7 mouse cellular contexts compared by ENCODE assay signal in genomic region chr7:80187501-80187900, GRCm38 (mm10). TPM values are rescaled to one million over a fixed set of nuclear protein-coding genes. Genes with fewer than 3 reads are reported as not detected.
A peak's percentile ranks its signal among the peaks of the same experiment; 100 is the strongest.
DNase-seq lines count a peak whose midpoint lies in the region; ATAC-seq and TF ChIP-seq lines count a peak whose summit lies in the region.

No protein-coding gene starts in this region.

- peak overlapping the region; percentile 89 for H3K4me2 ChIP-seq in lung, embryonic 15.5 days
- peak overlapping the region; percentile 69 for H3K4me2 ChIP-seq in forebrain, embryonic 14.5 days (ENCODE audit: low read length)
- peak overlapping the region; percentile 86; the same call in 1 of the 2 replicates for H3K4me2 ChIP-seq in limb, embryonic 11.5 days (ENCODE audit: low read depth, severe bottlenecking)

- H3K27me3 ChIP-seq in lung, embryonic 15.5 days = no peaks in the 10 kb centered on the region
- H3K27me3 ChIP-seq in forebrain, embryonic 14.5 days (replicated peaks; ENCODE audit: control insufficient read depth, insufficient read depth, low read length) = no peaks in the 10 kb centered on the region
- no peaks in the 10 kb centered on the region for H3K27me3 ChIP-seq in limb, embryonic 11.5 days (ENCODE audit: control insufficient read depth, insufficient read depth, low read length)

- H3K4me1 ChIP-seq in lung, embryonic 15.5 days = peaks cover 41% of the 10 kb centered on the region
- H3K4me1 ChIP-seq in forebrain, embryonic 14.5 days (ENCODE audit: control insufficient read depth, insufficient read depth, low read length) = peaks cover 48% of the 10 kb centered on the region
- peaks cover 24% of the 10 kb centered on the region for H3K4me1 ChIP-seq in limb, embryonic 11.5 days (ENCODE audit: control insufficient read depth, insufficient read depth, low read length)
- H3K4me1 ChIP-seq in olfactory bulb, adult 2 months (ENCODE audit: control insufficient read depth, insufficient read depth, low read length) = peaks cover 39% of the 10 kb centered on the region

- TF ChIP-seq POLR2A in olfactory bulb, adult 2 months (IDR thresholded peaks at IDR 0.05; ENCODE audit: insufficient read depth, low read depth, low read length) = no peak

- no peak for DNase-seq in lung, adult 18-20 months
- no peak for DNase-seq in forebrain, embryonic 14.5 days (ENCODE audit: low spot score)
- no peak for DNase-seq in limb, embryonic 11.5 days (ENCODE audit: low spot score)
- DNase-seq in left cerebral cortex, postnatal 10 days (ENCODE audit: extremely low spot score in 1 of 2, low spot score in 2 of 2) = no peak

- no peaks in the 10 kb centered on the region for H3K36me3 ChIP-seq in lung, embryonic 15.5 days
- H3K36me3 ChIP-seq in forebrain, embryonic 14.5 days (ENCODE audit: control insufficient read depth, insufficient read depth, low read length) = no peaks in the 10 kb centered on the region
- H3K36me3 ChIP-seq in limb, embryonic 11.5 days (ENCODE audit: control insufficient read depth, insufficient read depth, low read length) = no peaks in the 10 kb centered on the region

- no peak for TF ChIP-seq CTCF in olfactory bulb, adult 2 months (IDR thresholded peaks at IDR 0.05; ENCODE audit: insufficient read depth, low read depth, low read length)

- H3K27ac ChIP-seq in lung, embryonic 15.5 days = no peak overlapping the region
- peak overlapping the region; percentile 86 for H3K27ac ChIP-seq in forebrain, embryonic 14.5 days (ENCODE audit: low read depth, low read length)
- H3K27ac ChIP-seq in limb, embryonic 11.5 days (replicated peaks; ENCODE audit: low read depth, low read length) = no peak overlapping the region
- peak overlapping the region; percentile 91 for H3K27ac ChIP-seq in olfactory bulb, adult 2 months (ENCODE audit: insufficient read depth, low read depth, low read length)

- 71% methylated on average over 12 of the region's 12 CpGs for WGBS in lung, embryonic 15.5 days
- WGBS in forebrain, embryonic 14.5 days = 27% methylated on average over 12 of the region's 12 CpGs
- WGBS in limb, embryonic 11.5 days = 79% methylated on average over 12 of the region's 12 CpGs
- 16% methylated on average over 12 of the region's 12 CpGs for WGBS in olfactory bulb, adult 2 months

- H3K4me3 ChIP-seq in lung, embryonic 15.5 days = peak overlapping the region; percentile 51
- H3K4me3 ChIP-seq in forebrain, embryonic 14.5 days (ENCODE audit: low read depth, low read length) = peak overlapping the region; percentile 43
- no peak overlapping the region for H3K4me3 ChIP-seq in limb, embryonic 11.5 days (ENCODE audit: low read depth, low read length)
- peak overlapping the region; percentile 66 for H3K4me3 ChIP-seq in olfactory bulb, adult 2 months (ENCODE audit: insufficient read depth, low read depth, low read length)

- no peak overlapping the region for H3K9ac ChIP-seq in lung, embryonic 15.5 days
- peak overlapping the region; percentile 74 for H3K9ac ChIP-seq in forebrain, embryonic 14.5 days (ENCODE audit: low read length)
- no peak overlapping the region for H3K9ac ChIP-seq in limb, embryonic 11.5 days (ENCODE audit: low read length)

- no peaks in the 10 kb centered on the region for H3K9me3 ChIP-seq in lung, embryonic 15.5 days
- no peaks in the 10 kb centered on the region for H3K9me3 ChIP-seq in forebrain, embryonic 14.5 days (replicated peaks; ENCODE audit: control insufficient read depth, low read length)
- no peaks in the 10 kb centered on the region for H3K9me3 ChIP-seq in limb, embryonic 11.5 days (ENCODE audit: control insufficient read depth, low read length)

- intact Hi-C loops in left cerebral cortex, postnatal 10 days (cut with DNase I) = no loop called here

- no peak for ATAC-seq in lung, embryonic 15.5 days (ENCODE audit: borderline replicate concordance, extremely low read depth, low FRiP score, low TSS enrichment)
- ATAC-seq in forebrain, embryonic 14.5 days = no peak
- no peak for ATAC-seq in limb, embryonic 11.5 days (ENCODE audit: insufficient number of reproducible peaks, low FRiP score, low TSS enrichment, low read depth)
- no peak for ATAC-seq in activated CD4-positive, CD25-positive, alpha-beta regulatory T cell, adult 4 months

RNA-seq across cellular contexts. Expression of gene Sema4b, which starts 0.9 kb away (rescaled TPM):
- polyA plus RNA-seq in lung, embryonic 15.5 days (2015; fragmentation: Nextera tagmentation; extraction: Ambion mirVana) = 13.7 and 14.9 TPM in 2 replicates
- polyA plus RNA-seq in forebrain, embryonic 14.5 days (2014; fragmentation: Nextera tagmentation; extraction: Ambion mirVana) = 11.6 and 12.8 TPM in 2 replicates
- polyA plus RNA-seq in limb, embryonic 11.5 days (2014; fragmentation: Nextera tagmentation; extraction: Ambion mirVana) = 8.3 and 9.0 TPM in 2 replicates
- polyA plus RNA-seq in olfactory bulb, adult 2 months (2012; ENCODE audit: insufficient read depth, insufficient read length, low replicate concordance, missing spikeins) = not detected in 2 replicates
- polyA plus RNA-seq in activated CD4-positive, CD25-positive, alpha-beta regulatory T cell, adult 4 months (2017; shearing (Covaris generic)) = 10 to 100 TPM; 16.5 to 26.1 TPM
- 10 to 100 TPM; 23.5 to 23.7 TPM for total RNA-seq in left cerebral cortex, postnatal 10 days (2021)

RNA-seq across cellular contexts. Expression of gene Cib1, which starts 45.1 kb away (rescaled TPM):
- polyA plus RNA-seq in lung, embryonic 15.5 days (2015; fragmentation: Nextera tagmentation; extraction: Ambion mirVana) = 79.1 and 90.8 TPM in 2 replicates
- 32.7 and 38.5 TPM in 2 replicates for polyA plus RNA-seq in forebrain, embryonic 14.5 days (2014; fragmentation: Nextera tagmentation; extraction: Ambion mirVana)
- polyA plus RNA-seq in limb, embryonic 11.5 days (2014; fragmentation: Nextera tagmentation; extraction: Ambion mirVana) = 55.5 and 60.8 TPM in 2 replicates
- not detected in 2 replicates for polyA plus RNA-seq in olfactory bulb, adult 2 months (2012; ENCODE audit: insufficient read depth, insufficient read length, low replicate concordance, missing spikeins)
- 100 to 1,000 TPM; 120 to 148 TPM for polyA plus RNA-seq in activated CD4-positive, CD25-positive, alpha-beta regulatory T cell, adult 4 months (2017; shearing (Covaris generic))
- 10 to 100 TPM; 19.4 to 21.2 TPM for total RNA-seq in left cerebral cortex, postnatal 10 days (2021)

RNA-seq across cellular contexts. Expression of gene Gdpgp1, which starts 45.2 kb away (rescaled TPM):
- 3.0 and 4.0 TPM in 2 replicates for polyA plus RNA-seq in lung, embryonic 15.5 days (2015; fragmentation: Nextera tagmentation; extraction: Ambion mirVana)
- 2.1 and 2.7 TPM in 2 replicates for polyA plus RNA-seq in forebrain, embryonic 14.5 days (2014; fragmentation: Nextera tagmentation; extraction: Ambion mirVana)
- polyA plus RNA-seq in limb, embryonic 11.5 days (2014; fragmentation: Nextera tagmentation; extraction: Ambion mirVana) = 4.6 and 4.8 TPM in 2 replicates
- polyA plus RNA-seq in olfactory bulb, adult 2 months (2012; ENCODE audit: insufficient read depth, insufficient read length, low replicate concordance, missing spikeins) = not detected in 2 replicates
- 1 to 10 TPM; 5.5 to 9.4 TPM for polyA plus RNA-seq in activated CD4-positive, CD25-positive, alpha-beta regulatory T cell, adult 4 months (2017; shearing (Covaris generic))
- total RNA-seq in left cerebral cortex, postnatal 10 days (2021) = 1 to 10 TPM; 6.0 to 7.0 TPM

RNA-seq across cellular contexts. Expression of gene Ttll13, which starts 58.7 kb away (rescaled TPM):
- polyA plus RNA-seq in lung, embryonic 15.5 days (2015; fragmentation: Nextera tagmentation; extraction: Ambion mirVana) = 0.73 and 0.93 TPM in 2 replicates
- 0.87 and 1.2 TPM in 2 replicates for polyA plus RNA-seq in forebrain, embryonic 14.5 days (2014; fragmentation: Nextera tagmentation; extraction: Ambion mirVana)
- 0.30 and 0.91 TPM in 2 replicates for polyA plus RNA-seq in limb, embryonic 11.5 days (2014; fragmentation: Nextera tagmentation; extraction: Ambion mirVana)
- polyA plus RNA-seq in olfactory bulb, adult 2 months (2012; ENCODE audit: insufficient read depth, insufficient read length, low replicate concordance, missing spikeins) = not detected in 2 replicates
- polyA plus RNA-seq in activated CD4-positive, CD25-positive, alpha-beta regulatory T cell, adult 4 months (2017; shearing (Covaris generic)) = under 1 TPM in 1 of 2 experiments, not detected in 1; 0.62 TPM
- total RNA-seq in left cerebral cortex, postnatal 10 days (2021) = 1 to 10 TPM; 1.3 to 2.2 TPM

Comparison
In these comparisons a context has a peak if more than half of its experiments do, and no peak if none do; other contexts are left out.
1. H3K27ac ChIP-seq: peak in forebrain, embryonic 14.5 days (single experiment) and olfactory bulb, adult 2 months (single experiment); none in lung, embryonic 15.5 days (single experiment) and limb, embryonic 11.5 days (single experiment).
2. RNA of gene Cib1, which starts 45.1 kb away (polyA plus RNA-seq): 120 to 148 TPM in activated CD4-positive, CD25-positive, alpha-beta regulatory T cell, adult 4 months, 79.1 to 90.8 TPM in lung, embryonic 15.5 days, 55.5 to 60.8 TPM in limb, embryonic 11.5 days and 32.7 to 38.5 TPM in forebrain, embryonic 14.5 days; not detected in olfactory bulb, adult 2 months; every median in the first group is over 10 times any median in the second.
3. Peak in every context shown above with its lines, with median percentiles within 50 percentile points of each other: H3K4me2 ChIP-seq.